8 mouse cellular contexts compared by ENCODE assay signal in the genomic region with DNA sequence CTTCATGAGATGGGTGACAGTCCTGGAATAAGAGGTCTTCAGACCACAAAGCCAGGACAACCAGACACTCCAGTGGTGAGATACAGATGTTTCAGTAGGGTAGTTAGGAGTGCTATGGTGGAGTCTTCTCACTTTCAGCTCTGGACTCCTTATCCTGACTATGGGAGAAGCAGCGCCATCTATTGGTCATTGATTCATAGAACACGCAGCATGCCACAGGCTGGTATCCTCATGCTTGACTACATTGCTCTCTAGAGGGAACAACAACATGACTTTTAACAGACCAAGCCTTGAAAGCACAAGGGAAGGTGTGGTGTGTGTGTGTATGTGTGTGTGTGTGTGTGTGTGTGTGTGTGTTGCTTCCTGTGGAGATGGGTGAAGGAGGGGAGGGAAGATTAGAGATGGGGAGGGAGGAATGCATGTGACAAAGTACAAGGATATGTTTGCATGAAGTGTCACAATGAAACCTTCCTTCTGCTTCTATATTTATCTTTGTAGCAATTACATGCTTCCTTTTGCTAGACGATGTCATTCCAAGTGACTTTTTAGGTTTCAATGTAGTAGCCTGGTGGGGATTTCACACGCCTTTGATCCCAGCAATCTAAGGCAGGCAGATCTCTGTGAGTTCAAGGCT. TPM values are rescaled to one million over a fixed set of nuclear protein-coding genes. Genes with fewer than 3 reads are reported as not detected.
DNase-seq lines count a peak whose midpoint lies in the region; ATAC-seq and TF ChIP-seq lines count a peak whose summit lies in the region.

No protein-coding gene starts in this region.

- no peak overlapping the region for H3K27ac ChIP-seq in kidney, embryonic 15.5 days
- H3K27ac ChIP-seq in liver, embryonic 14.5 days: no peak overlapping the region

- H3K27me3 ChIP-seq in kidney, embryonic 15.5 days: no peaks in the 10 kb centered on the region
- H3K27me3 ChIP-seq in liver, embryonic 14.5 days (ENCODE audit: control insufficient read depth, insufficient read depth, low read length): no peaks in the 10 kb centered on the region

- DNase-seq in 3T3-L1 (ENCODE audit: low read depth, low spot score): peak; percentile 90
- peak; percentile 82 for DNase-seq in ES-CJ7 (ENCODE audit: low read depth, low spot score)
- DNase-seq in cerebellum, adult 18-20 months: peak; percentile 68
- peak; percentile 38 to 41 (median 40) for DNase-seq in liver, embryonic 14.5 days (ENCODE audit: low read depth in 3 of 3, low spot score in 3 of 3)
- peak; percentile 50 for DNase-seq in retina, adult 2 months (ENCODE audit: low read depth, low spot score)

- no peak overlapping the region for H3K9ac ChIP-seq in kidney, embryonic 15.5 days
- no peak overlapping the region for H3K9ac ChIP-seq in liver, embryonic 14.5 days (replicated peaks)

- peaks cover 10% of the 10 kb centered on the region for H3K4me1 ChIP-seq in kidney, embryonic 15.5 days
- no peaks in the 10 kb centered on the region; a peak in 1 of 4 replicates for H3K4me1 ChIP-seq in liver, embryonic 14.5 days (replicated peaks; ENCODE audit: control insufficient read depth in 2 of 2, insufficient read depth in 2 of 2, low read length in 1 of 2)

- ATAC-seq in granulocyte monocyte progenitor cell, adult 5-6 weeks (replicated peaks; ENCODE audit: poor library complexity, severe bottlenecking): peak; percentile 93
- ATAC-seq in kidney, embryonic 15.5 days (replicated peaks; ENCODE audit: low FRiP score): peak; percentile 68
- peak; percentile 56; the same call in 1 of the 2 replicates for ATAC-seq in liver, embryonic 14.5 days (ENCODE audit: insufficient read depth)
- ATAC-seq in activated CD4-positive, CD25-positive, alpha-beta regulatory T cell, adult 4 months: no peak

- no peak overlapping the region for H3K4me2 ChIP-seq in kidney, embryonic 15.5 days
- no peak overlapping the region for H3K4me2 ChIP-seq in liver, embryonic 14.5 days (ENCODE audit: low read depth)

- no peaks in the 10 kb centered on the region for H3K9me3 ChIP-seq in kidney, embryonic 15.5 days (replicated peaks)
- no peaks in the 10 kb centered on the region for H3K9me3 ChIP-seq in liver, embryonic 14.5 days (ENCODE audit: control insufficient read depth, low read length)

- 40% methylated on average over 4 of the region's 4 CpGs for WGBS in kidney, embryonic 15.5 days
- 30% methylated on average over 4 of the region's 4 CpGs for WGBS in liver, embryonic 14.5 days (ENCODE audit: insufficient replicate concordance)

- TF ChIP-seq EP300 in liver, embryonic 14.5 days (IDR thresholded peaks at IDR 0.05; ENCODE audit: low read depth): no peak

- TF ChIP-seq CTCF in liver, embryonic 14.5 days (IDR thresholded peaks at IDR 0.05; ENCODE audit: low read depth): peak; percentile 75

- no peak overlapping the region for H3K4me3 ChIP-seq in kidney, embryonic 15.5 days (replicated peaks)
- H3K4me3 ChIP-seq in liver, embryonic 14.5 days (ENCODE audit: insufficient read depth in 1 of 2, low read depth in 2 of 2, low read length in 2 of 2): no peak overlapping the region

- no peaks in the 10 kb centered on the region for H3K36me3 ChIP-seq in kidney, embryonic 15.5 days
- H3K36me3 ChIP-seq in liver, embryonic 14.5 days (replicated peaks; ENCODE audit: control insufficient read depth, insufficient read depth, low read depth): no peaks in the 10 kb centered on the region

RNA-seq across cellular contexts. Expression of a gene that starts 49.0 kb away (rescaled TPM):
- total RNA-seq in granulocyte monocyte progenitor cell, adult 5-6 weeks (2014; fragmentation: Nextera tagmentation): 8.4 and 11.7 TPM in 2 replicates
- total RNA-seq in granulocyte monocyte progenitor cell, adult 5-6 weeks (2017): 11.3 and 15.8 TPM in 2 replicates
- 12.6 and 14.4 TPM in 2 replicates for polyA plus RNA-seq in kidney, embryonic 15.5 days (2015; fragmentation: Nextera tagmentation; extraction: Ambion mirVana)
- polyA plus RNA-seq in liver, embryonic 14.5 days (2012; rRNA removed): 1.7 and 3.0 TPM in 2 replicates
- 6.0 and 6.9 TPM in 2 replicates for polyA plus RNA-seq in liver, embryonic 14.5 days (2014; fragmentation: Nextera tagmentation; extraction: Ambion mirVana)
- 10 to 100 TPM; 10.2 to 14.8 TPM for polyA plus RNA-seq in activated CD4-positive, CD25-positive, alpha-beta regulatory T cell, adult 4 months (2017; shearing (Covaris generic))

Comparison
In these comparisons a context has a peak if more than half of its experiments do, and no peak if none do; other contexts are left out.
1. DNase-seq: peak in every context shown above with its lines; median percentile 90 in 3T3-L1; 82 in ES-CJ7; 68 in cerebellum, adult 18-20 months; 50 in retina, adult 2 months; 40 in liver, embryonic 14.5 days.